Mouse (Mus musculus) testis, adult 10 weeks (tissue): Measurements from ENCODE around the gene Gm8265. TPM values are rescaled to one million over a fixed set of nuclear protein-coding genes. Genes with fewer than 3 reads are reported as not detected.

Source experiments
- polyA plus RNA-seq: library from polyadenylated mRNA; stranded (reverse); fragments of 350-450 nt; fragmentation: Illumina TruSeq; extraction: RNeasy Lipid Tissue Mini Kit (QIAGEN cat#74804); gene quantifications from one replicate; pipeline ENCODE4 v1.2.3, GENCODE M21; 2014; ENCODE audit warnings: low read depth, low replicate concordance

The Gm8265 gene
- polyA plus RNA-seq, result 4.2 TPM

GRCm38 (mm10) chr14:5632928-5633327 is at the start of gene Gm8265:
Gene Gm8265 (minus strand): TSS chr14:5633028.

Other genes starting within 250 kb of the Gm8265 start
- 3.4 TPM for gene Gm3500, start 244.0 kb downstream of the Gm8265 start, polyA plus RNA-seq
- 3.1 TPM for gene Gm3194, start 177.6 kb downstream of the Gm8265 start, polyA plus RNA-seq
- gene Gm8246, start 155.2 kb downstream of the Gm8265 start, polyA plus RNA-seq, result 22.0 TPM
- gene Gm3187, start 148.8 kb downstream of the Gm8265 start, polyA plus RNA-seq, result not detected
- 6.7 TPM for gene Gm3488, start 131.4 kb downstream of the Gm8265 start, polyA plus RNA-seq
- gene Gm3532, start 94.5 kb downstream of the Gm8265 start, polyA plus RNA-seq, result not detected
- 4.6 TPM for gene Gm9603, start 54.4 kb upstream of the Gm8265 start, polyA plus RNA-seq
- gene Gm3373, start 108.5 kb upstream of the Gm8265 start, polyA plus RNA-seq, result 1.8 TPM
- gene Gm3383, start 175.0 kb upstream of the Gm8265 start, polyA plus RNA-seq, result 3.5 TPM
- gene Gm3424, start 197.3 kb upstream of the Gm8265 start, polyA plus RNA-seq, result 10.4 TPM
- gene Gm8237, start 247.4 kb upstream of the Gm8265 start, polyA plus RNA-seq, result 3.7 TPM